Mouse (Mus musculus): ENCODE data around the gene Sept9.
A peak's percentile ranks its signal among the peaks of the same experiment; 100 is the strongest.

Sept9 gene

DNA sequence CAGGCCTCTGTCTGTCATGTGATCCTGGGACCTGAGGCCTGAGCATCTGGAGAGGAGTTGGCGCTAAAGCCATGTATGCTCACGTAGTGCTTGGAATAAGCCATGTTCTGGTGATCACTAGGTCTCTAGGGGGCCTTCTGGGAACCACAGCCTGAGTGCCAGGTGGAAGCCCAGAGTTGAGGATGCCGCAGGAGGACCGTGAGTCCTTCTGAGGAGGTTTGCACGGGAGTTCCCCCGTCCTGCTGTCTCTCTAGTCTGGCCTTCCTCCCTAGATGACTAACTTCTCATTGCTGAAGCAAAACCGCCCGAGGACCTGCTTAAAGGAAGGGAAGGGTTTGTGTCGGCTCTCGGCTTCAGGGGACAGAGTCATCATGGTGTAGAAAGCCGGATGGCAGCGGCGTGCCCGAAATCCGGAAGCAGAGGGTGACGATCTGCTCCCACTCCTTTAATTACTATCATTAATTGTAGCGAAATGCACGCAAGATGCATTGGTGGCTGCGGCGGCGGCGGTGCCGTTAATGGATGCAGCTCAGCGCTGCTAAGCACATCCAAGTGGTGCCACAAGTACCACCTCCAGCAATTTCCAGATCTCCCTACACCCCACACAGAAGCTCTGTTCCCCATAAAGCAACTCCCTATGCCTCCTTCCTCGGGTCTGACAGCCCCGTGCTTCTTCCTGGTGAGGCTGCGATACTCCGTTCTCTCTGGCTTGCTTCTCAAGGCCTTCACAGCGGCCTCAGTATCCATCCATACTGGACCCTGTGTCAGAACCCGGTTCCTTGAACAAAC lies 92.0 kb downstream of the Sept9 start:
- DNase-seq (ENCODE audit: low spot score in 2 of 2), result no peak

DNA sequence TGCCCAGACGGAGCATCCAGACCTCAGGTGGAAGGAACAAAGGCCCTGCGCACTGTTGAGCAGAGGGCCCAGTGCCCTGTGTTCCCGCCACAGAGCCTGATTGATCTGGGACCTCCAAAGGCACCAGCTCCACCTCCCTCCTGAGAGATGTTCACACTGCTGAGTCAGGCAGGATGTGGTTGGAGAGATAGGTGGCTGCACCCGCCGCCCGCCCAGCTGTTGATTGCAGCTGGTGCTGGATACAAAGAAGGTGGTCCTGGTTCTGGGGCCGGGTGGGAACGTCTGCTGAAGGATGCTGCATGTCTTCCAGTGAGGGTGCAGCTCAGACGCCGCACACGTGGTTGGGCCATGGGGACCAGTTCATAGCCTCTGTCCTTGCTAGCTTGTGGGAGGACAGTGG lies 93.0 kb downstream of the Sept9 start:
- no peak for DNase-seq (ENCODE audit: low spot score in 2 of 2)

DNA sequence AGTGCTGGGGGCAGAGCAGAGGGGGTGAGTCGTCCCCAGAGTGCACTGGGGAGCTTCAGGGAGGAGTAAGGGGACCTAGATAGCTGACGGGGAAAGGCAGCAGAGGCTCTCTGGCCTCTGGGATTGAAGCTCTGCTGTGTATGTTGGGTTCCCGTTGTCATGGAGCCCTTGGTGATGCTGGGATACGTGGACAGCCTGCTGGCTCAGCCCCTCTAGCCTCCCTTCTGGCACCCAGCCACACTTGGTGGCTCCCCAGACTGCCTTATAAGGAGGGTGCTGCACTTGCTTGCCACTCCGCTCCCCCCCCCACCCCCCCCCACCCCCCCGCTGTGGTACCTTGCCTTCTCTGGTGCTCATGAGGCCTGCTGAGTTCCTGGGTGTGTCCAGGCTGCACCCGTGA lies 95.8 kb downstream of the Sept9 start:
- DNase-seq (ENCODE audit: low spot score in 2 of 2), result no peak

DNA sequence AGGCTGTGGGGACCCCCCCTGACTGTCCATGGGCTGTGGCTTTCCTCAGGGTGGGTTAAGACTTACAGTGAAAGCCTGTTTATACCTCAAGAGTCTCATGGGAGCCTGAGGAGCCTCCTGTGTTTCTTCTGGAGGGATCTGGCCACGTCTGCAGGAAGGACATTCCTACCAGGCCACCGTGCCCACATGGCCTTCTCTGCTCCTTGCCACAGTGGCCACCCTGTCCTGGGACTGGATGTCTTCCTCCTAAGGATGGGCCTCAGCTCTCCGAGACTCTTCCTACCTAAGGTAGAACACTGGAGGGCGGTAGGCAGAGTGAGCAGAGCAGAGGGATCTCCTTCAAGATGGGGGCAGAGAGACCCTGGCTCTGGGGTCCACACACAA lies 96.6 kb downstream of the Sept9 start:
- no peak for DNase-seq (ENCODE audit: low spot score in 2 of 2)

DNA sequence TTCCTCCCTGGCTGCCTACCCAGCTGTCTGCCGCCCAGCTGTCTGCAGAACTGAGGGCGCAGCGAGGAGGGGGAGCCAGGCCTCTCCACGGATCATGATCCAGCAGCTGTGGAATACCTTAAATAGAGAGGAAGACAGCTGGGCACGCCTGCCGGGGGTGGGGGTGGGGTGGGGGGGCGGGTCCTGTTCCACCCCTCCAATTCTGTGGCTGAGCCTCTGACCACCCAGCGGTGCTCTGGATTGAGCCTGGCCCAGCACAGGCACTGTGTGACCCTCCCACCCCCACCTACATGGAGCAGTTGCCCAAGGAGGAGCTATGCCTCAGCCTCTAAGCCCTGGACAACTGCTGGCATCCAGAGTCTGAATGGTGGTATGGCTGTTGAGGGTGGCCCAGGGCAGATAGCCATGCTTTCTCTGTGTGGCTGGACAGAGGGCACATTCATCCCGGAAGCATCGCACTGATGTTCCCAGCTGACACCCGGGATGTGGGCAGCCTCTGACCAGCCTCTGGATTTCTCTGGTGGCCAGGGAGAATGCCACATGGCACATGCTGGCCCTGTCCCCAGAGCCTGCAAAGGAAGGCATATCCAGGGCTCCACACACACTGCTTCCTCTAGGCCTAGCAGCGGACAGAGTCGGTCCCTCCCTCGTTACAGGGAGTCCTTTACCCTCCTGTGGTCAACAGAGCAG lies 97.2 kb downstream of the Sept9 start:
- no peak for DNase-seq (ENCODE audit: low spot score in 2 of 2)

DNA sequence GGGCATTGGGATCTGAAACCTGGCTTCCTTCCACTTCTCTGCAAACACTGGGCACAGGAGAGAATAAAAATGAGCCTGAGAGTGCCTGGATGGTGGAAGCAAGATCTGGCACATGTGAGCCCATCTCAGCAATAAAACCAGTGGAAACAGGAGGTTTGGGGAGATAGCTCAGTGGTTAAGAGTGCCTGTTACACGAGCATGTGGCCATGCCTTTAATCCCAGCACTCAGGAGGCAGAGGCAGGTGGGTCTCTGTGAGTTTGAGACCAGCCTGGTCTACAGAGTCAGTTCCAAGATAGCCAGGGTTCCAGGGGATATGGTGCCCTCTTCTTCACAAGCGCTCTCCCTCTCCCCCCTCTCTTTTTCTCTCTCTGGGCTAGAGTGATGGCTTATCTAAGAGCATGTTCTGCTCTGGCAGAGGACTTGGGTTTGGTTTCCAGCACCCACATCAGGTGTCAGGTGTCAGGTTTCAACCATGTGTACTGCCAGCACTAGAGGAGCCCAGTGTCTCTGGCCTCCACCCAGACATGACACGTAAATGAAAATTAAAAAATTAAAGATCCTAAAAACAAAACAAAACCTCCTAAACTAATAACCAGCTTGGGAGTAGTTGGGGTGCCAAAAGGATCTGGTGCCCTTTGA lies 97.8 kb downstream of the Sept9 start:
- no peak for DNase-seq (ENCODE audit: low spot score in 2 of 2)

DNA sequence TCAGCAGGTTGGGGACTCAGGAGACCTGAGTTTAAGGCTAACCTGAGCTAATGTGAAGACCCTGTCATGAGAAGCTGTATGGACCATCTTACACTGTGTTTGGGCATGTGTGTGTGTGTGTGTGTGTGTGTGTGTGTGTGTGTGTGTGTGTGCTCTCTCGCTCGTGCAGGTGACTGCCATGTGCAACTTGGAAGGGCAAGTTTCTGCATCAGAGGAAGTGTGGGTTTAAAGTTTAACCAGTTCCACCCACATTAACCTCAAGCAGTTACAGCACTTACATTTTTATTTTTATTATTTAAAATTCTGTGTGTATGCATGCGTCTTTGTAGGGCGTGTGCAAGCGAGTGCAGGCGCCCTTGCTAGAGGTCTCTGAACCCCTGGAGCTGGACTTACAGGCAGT lies 100.3 kb downstream of the Sept9 start:
- no peak for DNase-seq (ENCODE audit: low spot score in 2 of 2)

DNA sequence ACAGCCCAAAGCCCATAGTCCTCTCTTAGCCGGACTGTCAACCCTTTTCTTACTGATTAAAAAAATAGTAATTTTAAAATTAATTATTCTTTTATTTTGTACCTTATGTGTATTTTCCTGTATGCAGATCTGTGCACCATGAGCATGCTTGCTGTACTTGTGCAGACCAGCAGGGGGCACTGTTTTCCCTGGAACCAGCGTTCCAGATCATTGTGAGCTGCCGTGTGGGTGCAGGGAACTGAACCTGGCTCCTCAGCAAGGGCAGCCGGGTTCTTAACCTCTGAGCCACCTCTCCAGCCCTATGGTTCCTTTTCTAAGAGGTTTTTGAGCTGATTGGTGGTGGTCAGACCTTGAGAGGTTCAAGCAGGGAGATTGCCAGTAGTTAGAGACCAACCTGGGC lies 101.3 kb downstream of the Sept9 start:
- DNase-seq (ENCODE audit: low spot score in 2 of 2), result no peak

DNA sequence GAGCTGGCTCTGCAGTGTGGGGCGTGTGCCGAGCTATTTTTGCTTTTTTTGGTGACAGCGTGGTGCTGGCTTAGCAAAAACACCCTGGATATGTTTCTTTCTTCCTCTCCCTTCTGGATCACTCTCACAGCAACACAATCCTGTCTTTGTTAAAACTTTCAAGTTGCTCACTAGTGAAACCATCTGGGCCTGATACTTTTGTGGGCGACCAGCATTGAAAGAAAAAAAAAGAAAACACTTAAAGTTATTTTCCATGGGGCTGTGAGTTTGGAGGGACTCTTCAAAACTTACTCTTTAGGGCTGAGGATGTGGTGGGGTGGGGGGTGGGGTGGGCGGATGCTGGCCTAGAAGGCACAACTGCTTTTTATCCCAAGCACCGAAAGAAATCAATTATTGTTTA lies 102.3 kb downstream of the Sept9 start:
- no peak for DNase-seq (ENCODE audit: low spot score in 2 of 2)

DNA sequence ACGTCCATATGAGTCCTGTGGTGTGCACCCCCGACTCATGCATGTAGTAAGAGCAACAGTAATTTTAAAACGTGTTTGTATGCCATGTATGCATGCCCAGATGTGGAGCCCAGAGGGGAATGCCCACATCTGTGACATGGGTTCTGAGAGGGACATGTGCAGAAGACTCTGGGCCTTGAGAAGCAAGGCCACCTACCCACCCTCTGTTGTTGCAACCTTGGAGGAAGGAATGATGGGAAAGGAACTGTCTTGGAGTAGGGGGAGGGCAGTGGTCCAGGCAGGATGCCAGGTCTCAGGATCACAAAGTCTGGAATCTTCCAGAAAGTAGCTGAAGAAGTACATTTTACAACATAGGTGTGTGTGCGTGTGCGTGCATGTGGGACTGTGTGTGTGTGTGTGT lies 102.9 kb downstream of the Sept9 start:
- no peak for DNase-seq (ENCODE audit: low spot score in 2 of 2)

DNA sequence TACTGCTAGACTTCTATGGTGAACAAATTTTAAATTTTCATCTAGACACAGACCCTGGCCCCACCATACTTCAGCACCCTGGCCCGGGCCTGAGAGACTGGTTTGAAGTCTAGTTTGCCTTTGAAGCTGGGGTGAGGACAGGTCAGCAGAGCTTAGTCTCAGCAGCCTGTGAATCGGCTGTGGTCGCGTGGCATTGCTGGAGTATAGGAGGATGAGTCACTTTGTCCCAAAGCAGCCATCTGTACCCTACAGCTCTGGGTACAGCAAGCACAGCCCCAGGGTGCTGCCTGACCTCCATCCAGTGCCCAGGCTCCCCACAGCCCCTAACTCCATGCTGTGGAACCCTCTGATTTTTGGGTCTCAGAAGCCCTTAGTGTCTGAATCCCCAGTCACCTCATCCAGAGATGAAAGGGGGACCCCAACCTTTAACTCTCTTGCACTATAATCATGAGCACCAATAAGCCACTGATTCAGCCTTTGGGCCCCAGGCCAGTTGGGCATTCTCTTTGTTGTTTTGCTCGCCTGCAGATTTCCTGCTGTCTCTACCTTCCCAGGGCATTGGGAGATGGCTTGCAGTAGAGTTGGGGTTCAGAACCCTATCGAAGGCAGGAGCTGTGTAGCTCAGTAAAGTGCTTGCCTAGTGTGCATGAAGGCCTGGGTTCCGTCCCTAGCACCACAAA lies 106.2 kb downstream of the Sept9 start:
- no peak for DNase-seq (ENCODE audit: low spot score in 2 of 2)

DNA sequence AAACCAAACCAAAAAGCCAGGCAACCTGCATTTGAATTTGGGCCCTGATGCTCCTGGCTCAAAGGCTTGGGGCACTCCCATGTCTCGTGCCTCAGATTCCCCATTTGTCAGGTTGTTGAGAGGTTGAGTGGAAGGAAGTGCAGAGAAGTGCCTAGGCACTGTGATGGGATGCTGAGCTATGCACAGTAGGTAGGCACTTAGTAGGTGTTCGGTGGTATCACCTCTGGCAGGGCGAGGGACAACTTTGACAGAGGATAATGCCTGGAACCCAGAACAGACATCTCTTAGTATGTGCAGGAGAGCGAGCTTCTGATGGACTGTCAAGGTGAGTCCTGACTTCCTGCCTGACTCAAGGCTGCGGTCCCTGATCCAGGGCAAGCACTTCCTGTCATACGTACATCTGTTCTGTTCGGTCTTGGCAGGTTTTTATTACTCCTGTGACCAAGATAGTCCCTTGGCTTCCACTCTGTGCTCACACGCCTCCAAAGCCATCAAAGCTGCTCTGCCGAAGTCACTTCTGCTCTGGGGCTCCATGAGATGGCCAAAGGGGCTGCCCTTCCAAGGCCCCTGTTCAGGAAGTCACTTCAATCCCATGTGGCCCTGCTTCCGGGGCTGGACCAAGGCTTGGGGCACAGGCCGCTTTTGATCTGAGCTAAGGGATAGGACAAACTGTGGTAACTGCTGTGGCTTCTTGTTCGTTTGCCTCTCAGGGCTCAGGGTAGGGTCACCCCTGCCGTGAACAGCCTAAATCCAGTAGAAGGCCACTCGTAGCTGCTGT lies 107.0 kb downstream of the Sept9 start:
- peak in 1 of 2 experiments; percentile 45 for DNase-seq (ENCODE audit: low spot score in 2 of 2)

DNA sequence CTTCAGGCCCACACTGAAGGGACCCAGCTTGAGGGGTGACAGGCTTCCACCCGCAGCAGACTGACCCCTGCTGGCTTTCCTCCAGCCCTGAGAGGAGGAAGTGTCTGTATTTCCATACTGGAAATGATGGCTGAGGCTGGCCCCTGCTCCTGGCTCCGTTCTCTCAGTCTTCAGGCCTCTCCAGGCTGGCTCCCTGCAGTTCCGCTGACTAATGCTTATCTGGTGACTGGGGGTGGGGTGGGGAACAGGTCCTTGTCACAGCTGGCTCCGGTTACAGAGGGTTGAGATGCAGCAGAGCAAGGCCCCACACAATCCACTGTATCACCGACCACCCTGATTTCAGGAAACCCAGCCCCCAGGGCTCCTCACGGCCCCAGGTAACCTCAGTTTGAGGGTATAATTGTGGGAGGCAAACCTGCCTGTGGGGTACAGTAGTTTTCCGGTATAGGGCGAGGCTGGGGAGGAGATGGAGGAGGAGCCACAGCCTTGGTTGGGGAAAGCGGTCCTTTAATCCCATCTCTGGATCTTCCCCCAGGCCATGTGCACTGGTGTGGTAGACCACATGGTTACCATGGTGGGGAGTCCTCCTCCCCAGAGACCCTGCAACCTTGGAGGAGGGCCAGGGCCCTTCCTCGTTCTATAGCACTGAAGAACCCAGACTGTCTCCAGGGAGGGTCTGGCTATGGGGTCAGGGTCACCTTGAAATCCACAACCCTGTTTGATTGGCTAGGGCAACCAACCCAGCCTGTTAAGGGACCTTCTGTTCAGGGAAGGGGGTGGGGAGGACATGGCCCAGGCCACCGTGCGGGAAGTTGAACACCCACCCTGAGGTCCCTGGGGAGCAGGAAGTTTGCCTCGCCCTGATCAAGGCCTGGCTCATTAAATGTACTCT lies 108.7 kb downstream of the Sept9 start:
- peak in 1 of 2 experiments; percentile 62 for DNase-seq (ENCODE audit: low spot score in 2 of 2)

DNA sequence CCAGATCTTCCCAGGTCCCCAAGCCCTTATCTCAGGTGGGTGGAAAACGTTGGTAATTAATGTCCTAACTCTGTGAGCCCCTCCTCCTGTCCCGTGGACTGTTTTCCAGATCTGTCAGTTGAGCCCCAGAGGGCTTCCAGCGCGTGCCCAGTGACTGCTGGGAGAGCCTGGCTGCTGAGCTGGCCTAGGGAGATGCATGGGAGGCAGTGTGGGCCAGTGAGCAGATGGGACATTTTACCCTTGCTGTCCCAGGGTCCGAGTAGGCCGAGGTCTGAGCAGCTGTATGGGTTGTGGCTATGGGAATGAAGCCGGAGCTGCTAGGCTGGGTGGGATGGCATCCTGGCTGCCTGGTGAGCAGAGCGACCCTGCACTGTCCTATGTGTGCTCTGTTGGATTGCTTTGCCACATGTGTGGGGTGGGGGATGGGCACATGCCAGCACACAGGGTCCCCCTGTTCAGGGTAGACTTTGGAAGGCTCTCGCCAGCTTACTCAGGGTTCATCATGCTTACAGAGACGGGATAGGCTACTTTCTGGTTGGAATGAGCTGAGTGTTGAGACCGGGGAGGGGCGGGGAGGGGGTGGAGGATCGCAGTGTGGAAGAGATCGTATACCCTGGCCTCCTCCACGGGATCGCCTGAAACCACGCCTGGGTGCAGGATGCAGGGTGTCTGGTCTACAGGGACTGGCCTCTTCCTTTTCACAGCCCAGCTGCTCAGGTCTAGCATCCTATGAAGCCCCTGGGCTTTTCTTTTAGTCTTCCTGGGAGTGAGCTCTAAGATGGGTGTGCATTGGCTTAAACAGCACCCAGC lies 109.9 kb downstream of the Sept9 start:
- no peak for DNase-seq (ENCODE audit: low spot score in 2 of 2)

DNA sequence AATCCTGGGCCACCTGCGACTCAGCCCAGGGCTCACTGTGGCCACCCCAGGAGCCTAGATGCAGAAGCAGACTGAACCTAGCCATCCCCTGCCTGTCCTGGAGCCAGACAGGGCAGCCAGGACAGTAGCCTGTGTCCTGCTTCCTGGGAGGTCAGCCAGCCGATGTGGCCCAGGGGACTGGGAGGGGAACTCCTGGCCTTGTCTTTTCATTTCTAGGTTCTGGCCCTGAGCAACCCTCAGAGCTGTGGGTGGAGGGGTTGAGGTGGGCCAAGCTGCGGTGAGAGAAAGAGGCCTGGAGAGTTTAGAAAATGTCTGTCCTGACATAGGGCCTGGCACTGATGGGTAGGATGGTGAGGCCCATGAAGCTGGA lies 110.4 kb downstream of the Sept9 start:
- DNase-seq (ENCODE audit: low spot score in 2 of 2), result no peak

DNA sequence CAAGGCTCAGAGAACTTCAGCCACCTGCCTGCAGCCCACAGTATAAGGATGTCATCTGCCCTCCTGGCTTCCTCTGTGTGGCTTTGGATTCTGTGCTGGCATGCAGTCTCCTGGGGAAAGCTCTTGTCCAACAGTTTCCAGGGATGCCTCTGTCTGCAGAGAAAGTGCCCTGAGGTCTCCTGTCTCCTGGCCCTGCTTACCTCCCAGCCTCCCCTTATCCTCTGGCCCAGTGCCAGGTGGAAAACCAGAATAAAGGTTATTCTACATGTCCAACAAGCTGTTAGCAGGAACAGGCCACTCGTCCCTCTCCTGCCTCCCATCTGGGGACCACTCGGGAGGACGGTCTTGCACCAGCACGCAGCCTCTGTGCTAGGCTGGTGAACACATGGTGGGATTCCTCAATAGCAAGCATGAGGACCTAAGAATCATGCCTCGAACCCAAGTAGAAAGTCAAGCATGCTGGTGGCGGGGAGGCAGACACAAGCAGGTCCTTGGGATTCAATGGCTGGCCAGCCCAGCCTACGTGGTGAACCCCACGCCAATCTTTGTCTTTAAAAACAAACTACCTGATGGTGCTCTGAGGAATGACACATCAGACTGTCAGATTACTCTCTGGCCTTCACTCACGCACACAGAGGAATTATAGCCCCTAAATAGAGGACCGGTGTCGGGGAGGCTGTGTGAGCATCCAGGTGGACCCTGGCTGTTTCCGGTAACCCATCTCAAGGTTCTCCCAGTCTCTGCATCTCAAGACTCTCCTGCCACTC lies 111.1 kb downstream of the Sept9 start:
- no peak for DNase-seq (ENCODE audit: low spot score in 2 of 2)

DNA sequence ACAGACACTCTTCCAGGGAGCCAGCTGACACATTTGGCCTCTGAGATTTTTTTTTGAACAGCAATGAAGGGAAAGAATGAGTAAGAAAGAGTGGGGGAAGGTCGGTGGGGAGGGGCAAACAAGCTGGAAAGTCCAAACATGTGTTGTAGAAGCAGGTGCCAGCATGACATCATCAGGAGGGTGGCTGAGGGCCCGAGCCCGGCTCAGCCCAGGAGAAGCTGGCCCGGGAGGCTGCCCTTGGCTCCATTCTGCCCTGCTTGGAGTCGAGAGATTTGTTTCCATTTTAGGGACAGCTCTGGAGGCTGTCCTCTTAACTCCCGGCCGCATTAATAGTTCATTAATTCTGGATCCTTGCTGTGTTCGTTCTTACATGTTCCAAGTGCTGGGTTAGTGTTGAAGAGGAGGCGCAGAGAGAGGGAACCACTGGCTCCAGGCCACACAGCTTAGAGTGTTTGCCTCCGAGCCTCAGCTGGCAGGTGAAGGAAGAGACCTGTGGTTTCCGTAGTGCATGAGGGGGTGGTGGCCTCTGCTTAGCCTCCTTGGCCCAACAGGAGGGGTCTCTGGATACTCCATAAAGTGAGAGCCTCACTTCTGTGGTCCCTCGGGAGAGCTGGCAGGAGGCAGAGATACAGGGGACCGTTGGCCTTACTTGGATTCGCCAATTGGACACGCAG lies 111.8 kb downstream of the Sept9 start:
- peak; percentile 80 to 90 for DNase-seq (ENCODE audit: low spot score in 2 of 2)

Measured in heart, adult 9 months (tissue).